Mouse (Mus musculus): Measurements from ENCODE around the gene Shisal1.

The Shisal1 gene

GRCm38 (mm10) chr15:84446997-84447396 is at the start of gene Shisal1:
Gene Shisal1 (minus strand): TSS chr15:84447097.
- no peak for DNase-seq (ENCODE audit: low spot score)

- no peak for DNase-seq (ENCODE audit: low spot score)
Observed at GRCm38 (mm10) chr15:84490486-84490885, 43.6 kb upstream of the Shisal1 start.

GRCm38 (mm10) chr15:84484255-84484654 is 37.4 kb upstream of the Shisal1 start:
- no peak for DNase-seq (ENCODE audit: low spot score)

- DNase-seq (ENCODE audit: low spot score), result no peak
Observed at GRCm38 (mm10) chr15:84483622-84484021, 36.7 kb upstream of the Shisal1 start.

- no peak for DNase-seq (ENCODE audit: low spot score)
Observed at GRCm38 (mm10) chr15:84481259-84481877, 34.5 kb upstream of the Shisal1 start.

- DNase-seq (ENCODE audit: low spot score), result no peak
Observed at GRCm38 (mm10) chr15:84469391-84469790, 22.5 kb upstream of the Shisal1 start.

- DNase-seq (ENCODE audit: low spot score), result no peak
Observed at GRCm38 (mm10) chr15:84467761-84468160, 20.9 kb upstream of the Shisal1 start.

GRCm38 (mm10) chr15:84466458-84467267 is 19.8 kb upstream of the Shisal1 start:
- DNase-seq (ENCODE audit: low spot score), result no peak

- no peak for DNase-seq (ENCODE audit: low spot score)
Observed at GRCm38 (mm10) chr15:84461429-84461828, 14.5 kb upstream of the Shisal1 start.

GRCm38 (mm10) chr15:84458983-84459382 is 12.1 kb upstream of the Shisal1 start:
- DNase-seq (ENCODE audit: low spot score), result no peak

GRCm38 (mm10) chr15:84455286-84455685 is 8.4 kb upstream of the Shisal1 start:
- DNase-seq (ENCODE audit: low spot score), result no peak

GRCm38 (mm10) chr15:84453091-84453490 is 6.2 kb upstream of the Shisal1 start:
- no peak for DNase-seq (ENCODE audit: low spot score)

- no peak for DNase-seq (ENCODE audit: low spot score)
Observed at GRCm38 (mm10) chr15:84450441-84451183, 3.7 kb upstream of the Shisal1 start.

- DNase-seq (ENCODE audit: low spot score), result no peak
Observed at GRCm38 (mm10) chr15:84445812-84446716, 833 bp downstream of the Shisal1 start.

GRCm38 (mm10) chr15:84444181-84444580 is 2.7 kb downstream of the Shisal1 start:
- DNase-seq (ENCODE audit: low spot score), result no peak

- no peak for DNase-seq (ENCODE audit: low spot score)
Observed at GRCm38 (mm10) chr15:84443631-84444030, 3.3 kb downstream of the Shisal1 start.

- DNase-seq (ENCODE audit: low spot score), result no peak
Observed at GRCm38 (mm10) chr15:84441682-84442315, 5.1 kb downstream of the Shisal1 start.

- no peak for DNase-seq (ENCODE audit: low spot score)
Observed at GRCm38 (mm10) chr15:84440820-84441219, 6.1 kb downstream of the Shisal1 start.

- DNase-seq (ENCODE audit: low spot score), result no peak
Observed at GRCm38 (mm10) chr15:84433586-84434185, 13.2 kb downstream of the Shisal1 start.

GRCm38 (mm10) chr15:84430482-84430881 is 16.4 kb downstream of the Shisal1 start:
- DNase-seq (ENCODE audit: low spot score), result no peak

GRCm38 (mm10) chr15:84427624-84428023 is 19.3 kb downstream of the Shisal1 start:
- no peak for DNase-seq (ENCODE audit: low spot score)
